Mouse (Mus musculus): Measurements from ENCODE around the gene Lmntd2. TPM values are rescaled to one million over a fixed set of nuclear protein-coding genes. Genes with fewer than 3 reads are reported as not detected.

The Lmntd2 gene
- total and polyA plus RNA-seq, 3 experiments = 0.49 to 1.6 (median 0.93) TPM

DNA sequence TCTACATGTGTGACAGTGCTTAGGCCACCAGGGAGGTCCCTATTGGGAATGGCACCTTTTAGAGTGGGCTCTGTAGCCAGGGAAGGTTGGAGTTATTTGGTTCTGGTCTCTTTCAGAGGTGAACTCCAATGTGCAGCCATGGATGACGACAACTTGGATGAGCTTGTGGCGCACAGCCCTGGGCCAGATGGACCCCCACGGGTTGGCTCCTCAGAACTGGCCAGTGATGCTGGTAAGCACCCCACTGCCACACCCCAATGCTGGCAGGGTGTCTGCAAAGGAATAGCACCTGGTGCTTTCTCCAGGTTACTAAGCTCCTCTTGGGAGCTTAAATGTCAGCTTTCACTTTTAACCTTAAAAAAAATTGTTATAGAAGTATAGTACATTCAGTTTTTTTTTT is 17.2 kb upstream of the Lmntd2 start:
- no peaks in the 10 kb centered on the region for H3K9me3 ChIP-seq (replicated peaks)
- no peak for DNase-seq (ENCODE audit: low spot score)
- no peak overlapping the region; the same call in 1 of the 2 replicates for H3K4me3 ChIP-seq (ENCODE audit: low read depth, low read length)
- no peak for ATAC-seq (ENCODE audit: extremely low read depth, insufficient number of reproducible peaks, low FRiP score, poor library complexity, severe bottlenecking)
- TF ChIP-seq CTCF (IDR thresholded peaks at IDR 0.05; ENCODE audit: low read depth, low read length) (no peak), TAL1 (conservative IDR thresholded peaks at IDR 0.05; ENCODE audit: low read depth, low read length) (no peak), POLR2AphosphoS5 (IDR thresholded peaks at IDR 0.05; ENCODE audit: insufficient replicate concordance, low read depth, low read length) (no peak), GATA2 (IDR thresholded peaks at IDR 0.05; ENCODE audit: borderline replicate concordance, low read depth, low read length) (no peak), GATA1 (IDR thresholded peaks at IDR 0.05; ENCODE audit: borderline replicate concordance, low read length) (no peak)
- no peaks in the 10 kb centered on the region for H3K27me3 ChIP-seq (ENCODE audit: insufficient read depth, low read length)
- peaks cover 40% of the 10 kb centered on the region for H3K4me1 ChIP-seq (ENCODE audit: insufficient read depth, low read depth, low read length)
- peaks cover 66% of the 10 kb centered on the region for H3K36me3 ChIP-seq (replicated peaks)

DNA sequence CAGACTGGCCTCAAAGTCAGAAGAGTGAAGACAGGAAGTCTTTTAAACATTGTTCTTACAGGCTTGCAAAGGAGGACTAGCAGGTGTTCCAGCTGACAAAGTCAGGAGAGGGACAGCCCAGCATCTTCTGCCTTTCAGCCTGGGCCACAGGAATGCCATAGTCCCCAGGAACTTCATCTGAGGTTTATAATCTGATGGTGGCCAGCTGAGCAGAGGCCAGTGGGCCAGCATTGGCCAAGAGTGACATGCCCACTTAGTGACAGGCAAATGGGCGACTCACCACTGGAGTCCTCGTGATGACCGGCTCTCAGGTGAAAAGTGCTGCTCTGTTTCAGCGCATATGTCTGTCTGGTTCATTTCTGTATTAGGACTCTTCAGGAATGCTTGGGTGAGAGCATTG is 16.7 kb upstream of the Lmntd2 start:
- Histone ChIP-seq H3K36me3 (replicated peaks) (peaks cover 61% of the 10 kb centered on the region), H3K9me3 (replicated peaks) (no peaks in the 10 kb centered on the region), H3K27me3 (ENCODE audit: insufficient read depth, low read length) (no peaks in the 10 kb centered on the region), H3K4me3 (ENCODE audit: low read depth, low read length) (peak overlapping the region; percentile 57; the same call in 1 of the 2 replicates), H3K4me1 (ENCODE audit: insufficient read depth, low read depth, low read length) (peaks cover 40% of the 10 kb centered on the region)
- DNase-seq (ENCODE audit: low spot score) (no peak), ATAC-seq (ENCODE audit: extremely low read depth, insufficient number of reproducible peaks, low FRiP score, poor library complexity, severe bottlenecking) (no peak)
- TF ChIP-seq TAL1 (conservative IDR thresholded peaks at IDR 0.05; ENCODE audit: low read depth, low read length) (no peak), CTCF (IDR thresholded peaks at IDR 0.05; ENCODE audit: low read depth, low read length) (no peak), GATA1 (IDR thresholded peaks at IDR 0.05; ENCODE audit: borderline replicate concordance, low read length) (no peak), GATA2 (IDR thresholded peaks at IDR 0.05; ENCODE audit: borderline replicate concordance, low read depth, low read length) (no peak), POLR2AphosphoS5 (IDR thresholded peaks at IDR 0.05; ENCODE audit: insufficient replicate concordance, low read depth, low read length) (no peak)

DNA sequence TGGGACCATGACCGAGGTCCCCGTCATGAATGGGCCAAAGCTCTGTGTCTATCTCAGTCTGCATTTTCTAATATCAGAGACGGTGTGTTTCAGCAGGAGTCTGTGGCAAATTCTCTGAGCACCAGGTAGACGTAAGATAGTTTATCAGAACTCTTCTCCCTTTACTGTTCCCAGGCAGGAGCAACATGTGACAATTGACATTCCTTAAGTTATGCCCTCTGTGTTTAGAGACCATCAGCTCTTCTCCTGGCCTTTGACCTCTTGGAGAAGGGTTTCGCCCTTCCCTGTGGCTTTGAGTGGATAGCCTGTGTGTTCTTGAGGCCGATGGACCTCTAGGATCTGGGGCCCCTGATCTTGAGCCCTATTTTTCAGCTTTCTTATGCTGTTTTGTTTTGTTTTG is 15.8 kb upstream of the Lmntd2 start:
- Histone ChIP-seq H3K4me3 (ENCODE audit: low read depth, low read length) (peak overlapping the region; percentile 100), H3K9me3 (replicated peaks) (no peaks in the 10 kb centered on the region), H3K4me1 (ENCODE audit: insufficient read depth, low read depth, low read length) (peaks cover 40% of the 10 kb centered on the region), H3K36me3 (replicated peaks) (peaks cover 53% of the 10 kb centered on the region), H3K27me3 (ENCODE audit: insufficient read depth, low read length) (no peaks in the 10 kb centered on the region)
- TF ChIP-seq GATA1 (IDR thresholded peaks at IDR 0.05; ENCODE audit: borderline replicate concordance, low read length) (no peak), GATA2 (IDR thresholded peaks at IDR 0.05; ENCODE audit: borderline replicate concordance, low read depth, low read length) (no peak), CTCF (IDR thresholded peaks at IDR 0.05; ENCODE audit: low read depth, low read length) (no peak), POLR2AphosphoS5 (IDR thresholded peaks at IDR 0.05; ENCODE audit: insufficient replicate concordance, low read depth, low read length) (no peak)
- DNase-seq (ENCODE audit: low spot score) (peak; percentile 9), ATAC-seq (ENCODE audit: extremely low read depth, insufficient number of reproducible peaks, low FRiP score, poor library complexity, severe bottlenecking) (no peak)

- TF ChIP-seq GATA1 (IDR thresholded peaks at IDR 0.05; ENCODE audit: borderline replicate concordance, low read length) = no peak
- peak; percentile 96 for TF ChIP-seq CTCF (IDR thresholded peaks at IDR 0.05; ENCODE audit: low read depth, low read length)
- Histone ChIP-seq H3K4me1 (ENCODE audit: insufficient read depth, low read depth, low read length) (peaks cover 40% of the 10 kb centered on the region), H3K9me3 (replicated peaks) (no peaks in the 10 kb centered on the region), H3K27me3 (ENCODE audit: insufficient read depth, low read length) (no peaks in the 10 kb centered on the region), H3K36me3 (replicated peaks) (peaks cover 40% of the 10 kb centered on the region), H3K4me3 (ENCODE audit: low read depth, low read length) (peak within 1 kb of the TSS; percentile 100)
- ATAC-seq (ENCODE audit: extremely low read depth, insufficient number of reproducible peaks, low FRiP score, poor library complexity, severe bottlenecking) (peak; percentile 80), DNase-seq (ENCODE audit: low spot score) (peak; percentile 91)
These were observed 14.6 kb upstream of the Lmntd2 start, which contains the start of gene Phrf1 for GRCm38 (mm10) chr7:141228279-141229067. TSS of gene Phrf1 (plus strand) at chr7:141228784.

GRCm38 (mm10) chr7:141227796-141228195 is 13.9 kb upstream of the Lmntd2 start:
- TF ChIP-seq TAL1 (conservative IDR thresholded peaks at IDR 0.05; ENCODE audit: low read depth, low read length) = no peak
- TF ChIP-seq CTCF (IDR thresholded peaks at IDR 0.05; ENCODE audit: low read depth, low read length) = no peak
- TF ChIP-seq GATA2 (IDR thresholded peaks at IDR 0.05; ENCODE audit: borderline replicate concordance, low read depth, low read length) = no peak
- TF ChIP-seq GATA1 (IDR thresholded peaks at IDR 0.05; ENCODE audit: borderline replicate concordance, low read length) = no peak
- TF ChIP-seq POLR2AphosphoS5 (IDR thresholded peaks at IDR 0.05; ENCODE audit: insufficient replicate concordance, low read depth, low read length) = no peak
- H3K36me3 ChIP-seq (replicated peaks) = peaks cover 34% of the 10 kb centered on the region
- no peak for ATAC-seq (ENCODE audit: extremely low read depth, insufficient number of reproducible peaks, low FRiP score, poor library complexity, severe bottlenecking)
- no peak overlapping the region; the same call in 1 of the 2 replicates for H3K4me3 ChIP-seq (ENCODE audit: low read depth, low read length)
- DNase-seq (ENCODE audit: low spot score) = no peak
- no peaks in the 10 kb centered on the region for H3K27me3 ChIP-seq (ENCODE audit: insufficient read depth, low read length)
- H3K9me3 ChIP-seq (replicated peaks) = no peaks in the 10 kb centered on the region
- H3K4me1 ChIP-seq (ENCODE audit: insufficient read depth, low read depth, low read length) = peaks cover 41% of the 10 kb centered on the region

DNA sequence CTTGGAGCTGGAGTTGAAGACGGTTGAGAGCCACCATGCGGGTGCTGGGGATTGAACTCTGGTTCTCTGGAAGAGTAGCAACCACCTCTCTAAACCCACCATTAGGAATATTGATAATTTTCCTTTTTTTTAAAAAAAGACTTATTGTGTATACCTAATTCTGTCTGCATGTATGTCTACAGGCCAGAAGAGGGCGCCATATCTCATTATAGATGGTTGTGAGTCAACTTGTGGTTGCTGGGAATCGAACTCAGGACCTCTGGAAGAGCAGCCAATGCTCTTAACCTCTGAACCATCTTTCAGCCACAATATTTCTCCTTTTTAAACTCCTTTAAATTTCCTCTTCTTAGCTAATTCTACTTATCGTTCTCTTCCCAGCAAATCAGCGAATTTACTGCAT is 12.7 kb upstream of the Lmntd2 start:
- Histone ChIP-seq H3K9me3 (replicated peaks) (no peaks in the 10 kb centered on the region), H3K4me3 (ENCODE audit: low read depth, low read length) (no peak overlapping the region), H3K4me1 (ENCODE audit: insufficient read depth, low read depth, low read length) (peaks cover 43% of the 10 kb centered on the region), H3K36me3 (replicated peaks) (peaks cover 21% of the 10 kb centered on the region), H3K27me3 (ENCODE audit: insufficient read depth, low read length) (no peaks in the 10 kb centered on the region)
- TF ChIP-seq GATA2 (IDR thresholded peaks at IDR 0.05; ENCODE audit: borderline replicate concordance, low read depth, low read length) (no peak), CTCF (IDR thresholded peaks at IDR 0.05; ENCODE audit: low read depth, low read length) (no peak), GATA1 (IDR thresholded peaks at IDR 0.05; ENCODE audit: borderline replicate concordance, low read length) (no peak), POLR2AphosphoS5 (IDR thresholded peaks at IDR 0.05; ENCODE audit: insufficient replicate concordance, low read depth, low read length) (no peak), TAL1 (conservative IDR thresholded peaks at IDR 0.05; ENCODE audit: low read depth, low read length) (no peak)
- ATAC-seq (ENCODE audit: extremely low read depth, insufficient number of reproducible peaks, low FRiP score, poor library complexity, severe bottlenecking) (no peak), DNase-seq (ENCODE audit: low spot score) (no peak)

Measured in G1E (cell line).